Mouse (Mus musculus) hindbrain, embryonic 14.5 days (tissue): Measurements from ENCODE around the gene Hexb. TPM values are rescaled to one million over a fixed set of nuclear protein-coding genes. Genes with fewer than 3 reads are reported as not detected.

Experiments
- ATAC-seq: fragments of 200-750 bp; cut with Nextera tagmentation; 2 replicates; pipeline ENCODE4 v1.8.0; 2017; ENCODE audit warnings: moderate number of reproducible peaks, mild to moderate bottlenecking, moderate TSS enrichment, moderate library complexity; ENCODE audit not compliant: low FRiP score
- DNase-seq: peaks from one replicate; pipeline ENCODE4 v3.0.0-alpha.2; 2015; ENCODE audit warnings: low spot score
- H3K27ac ChIP-seq: fragments of 300-500 bp; sonication (generic); 2 replicates; pipeline ENCODE4 v1.5.1; 2014; ENCODE audit warnings: mild to moderate bottlenecking, moderate library complexity
- H3K27me3 ChIP-seq: fragments of 300-500 bp; sonication (generic); 2 replicates; pipeline ENCODE4 v1.6.1; 2014; ENCODE audit warnings: mild to moderate bottlenecking, low read length, mixed read lengths; ENCODE audit not compliant: control insufficient read depth, insufficient read depth
- H3K36me3 ChIP-seq: fragments of 300-500 bp; sonication (generic); replicated peaks from 2 replicates; pipeline ENCODE4 v1.6.1; 2014; ENCODE audit not compliant: control insufficient read depth, insufficient read depth
- H3K4me1 ChIP-seq: fragments of 300-500 bp; sonication (generic); replicated peaks from 2 replicates; pipeline ENCODE4 v1.6.1; 2014; ENCODE audit warnings: antibody characterized with exemption, low read length, mixed read lengths; ENCODE audit not compliant: control insufficient read depth, insufficient read depth
- H3K4me2 ChIP-seq: fragments of 300-500 bp; sonication (generic); replicated peaks from 2 replicates; pipeline ENCODE4 v1.6.1; 2014; ENCODE audit warnings: mild to moderate bottlenecking, moderate library complexity
- H3K4me3 ChIP-seq: fragments of 300-500 bp; sonication (generic); replicated peaks from 2 replicates; pipeline ENCODE4 v1.5.1; 2014; ENCODE audit warnings: mild to moderate bottlenecking, low read length
- H3K9ac ChIP-seq: fragments of 300-500 bp; sonication (generic); 2 replicates; pipeline ENCODE4 v1.6.1; 2014
- H3K9me3 ChIP-seq: fragments of 300-500 bp; sonication (generic); 2 replicates; pipeline ENCODE4 v1.6.1; 2016; ENCODE audit warnings: low read length; ENCODE audit not compliant: control insufficient read depth
- WGBS: fragments of 180-500 bp; shearing (Covaris S2); extraction: QIAGEN DNeasy Blood & Tissue Kit; methylation state at CpG from one replicate; pipeline ENCODE4 v1.1.7; 2014; 5-methylcytosine and 5-hydroxymethylcytosine counted together
- polyA plus RNA-seq: library from polyadenylated mRNA; unstranded; fragments of >200 nt; fragmentation: Nextera tagmentation; extraction: Ambion mirVana; gene quantifications from 2 replicates; pipeline ENCODE4 v1.2.1, GENCODE M21; 2014

The Hexb gene
- polyA plus RNA-seq, 1 experiment from 2014 or later, result 45.3 TPM

DNA sequence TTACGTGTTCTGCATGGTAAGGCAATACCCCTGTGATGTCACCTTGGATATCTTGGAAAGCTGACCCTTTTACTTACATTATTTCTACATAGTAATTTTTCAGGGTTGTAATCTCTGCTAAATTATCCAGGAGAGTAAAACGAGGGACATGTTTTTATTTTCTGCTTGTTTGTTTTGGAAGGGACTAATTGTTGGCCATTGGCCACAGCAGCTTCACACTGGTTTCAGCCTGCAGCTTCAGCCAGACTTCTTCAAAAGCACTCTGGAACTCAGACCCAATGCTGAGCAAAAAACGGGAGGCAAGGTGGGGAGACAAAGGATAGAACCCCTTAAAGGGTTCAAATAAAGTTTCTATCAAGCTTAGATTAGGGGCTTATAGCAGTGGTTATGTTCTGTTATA, 31.9 kb upstream of the Hexb start:
- Histone ChIP-seq H3K4me3 (no peak overlapping the region), H3K4me1 (no peaks in the 10 kb centered on the region; the same call in 1 of the 2 replicates), H3K27me3 (no peaks in the 10 kb centered on the region), H3K9me3 (no peaks in the 10 kb centered on the region), H3K4me2 (no peak overlapping the region), H3K9ac (no peak overlapping the region), H3K27ac (no peak overlapping the region), H3K36me3 (no peaks in the 10 kb centered on the region)
- 80% methylated on average over 3 of the region's 3 CpGs for WGBS
- DNase-seq, result no peak
- ATAC-seq, result no peak

DNA sequence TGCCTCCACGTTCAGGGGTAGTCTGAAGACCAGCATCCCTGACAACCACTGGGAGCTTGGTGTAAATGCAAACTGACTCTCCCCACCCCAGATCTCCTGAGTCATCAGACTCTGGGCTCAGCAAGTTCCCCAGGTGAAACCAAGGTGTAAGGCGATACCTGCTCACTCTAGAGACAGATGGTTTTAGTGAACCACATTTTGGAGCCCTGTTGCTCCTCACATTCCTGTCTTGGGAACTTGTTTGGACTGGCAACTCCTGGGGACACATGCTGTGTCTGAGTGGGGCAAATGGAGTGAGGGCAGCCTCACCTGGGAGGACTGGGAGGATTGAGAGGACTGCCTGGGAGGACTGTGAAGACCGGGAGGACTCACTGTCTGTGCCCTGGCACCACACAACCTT, 29.6 kb upstream of the Hexb start:
- Histone ChIP-seq H3K4me3 (no peak overlapping the region), H3K9me3 (no peaks in the 10 kb centered on the region), H3K4me2 (no peak overlapping the region), H3K4me1 (no peaks in the 10 kb centered on the region), H3K9ac (no peak overlapping the region), H3K27me3 (no peaks in the 10 kb centered on the region), H3K27ac (no peak overlapping the region), H3K36me3 (no peaks in the 10 kb centered on the region)
- ATAC-seq (no peak), DNase-seq (no peak)
- WGBS, result 89% methylated on average over 3 of the region's 3 CpGs

- Histone ChIP-seq H3K27ac (no peak overlapping the region), H3K9ac (no peak overlapping the region), H3K27me3 (no peaks in the 10 kb centered on the region), H3K9me3 (no peaks in the 10 kb centered on the region), H3K4me1 (no peaks in the 10 kb centered on the region), H3K4me2 (no peak overlapping the region), H3K36me3 (no peaks in the 10 kb centered on the region), H3K4me3 (no peak overlapping the region)
- WGBS, result 77% methylated on average over 17 of the region's 17 CpGs
- ATAC-seq, result no peak
- DNase-seq, result no peak
Measured at GRCm38 (mm10) chr13:97225130-97225529, 27.0 kb upstream of the Hexb start.

DNA sequence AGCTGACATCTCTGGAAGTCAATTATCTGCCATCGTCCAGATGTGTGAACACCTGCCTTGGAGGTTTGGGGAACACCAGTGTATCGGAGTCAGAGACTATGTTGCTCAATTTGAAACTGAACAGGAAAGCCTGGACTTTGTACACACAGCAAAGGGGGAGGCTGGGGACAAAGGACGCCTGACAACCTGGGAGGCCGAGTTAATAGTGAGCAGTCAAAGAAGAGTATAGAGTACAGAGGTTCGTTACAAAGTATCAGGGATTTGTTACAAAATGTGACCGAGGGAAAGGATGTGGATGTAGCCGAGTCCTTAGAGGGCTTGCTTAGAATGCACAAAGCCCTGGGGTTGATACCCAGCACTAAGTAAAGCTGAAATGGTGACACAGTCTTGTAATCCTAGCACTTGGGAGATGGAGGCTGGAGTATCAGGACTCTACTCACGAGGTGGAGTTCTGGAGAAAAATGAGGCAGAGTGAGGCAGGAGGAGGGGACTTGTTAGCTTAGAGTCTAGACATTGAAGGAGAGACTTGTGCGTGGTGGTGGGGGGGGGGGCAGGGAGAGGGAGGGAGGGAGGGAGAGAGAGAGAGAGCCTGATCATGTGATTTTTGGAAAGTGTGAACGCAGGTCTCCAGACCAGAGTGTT, 26.3 kb upstream of the Hexb start:
- Histone ChIP-seq H3K4me3 (no peak overlapping the region), H3K9me3 (no peaks in the 10 kb centered on the region), H3K36me3 (no peaks in the 10 kb centered on the region), H3K9ac (no peak overlapping the region), H3K27me3 (no peaks in the 10 kb centered on the region), H3K4me1 (no peaks in the 10 kb centered on the region), H3K4me2 (no peak overlapping the region), H3K27ac (no peak overlapping the region)
- DNase-seq (no peak), ATAC-seq (no peak)
- 82% methylated on average over 10 of the region's 10 CpGs for WGBS

DNA sequence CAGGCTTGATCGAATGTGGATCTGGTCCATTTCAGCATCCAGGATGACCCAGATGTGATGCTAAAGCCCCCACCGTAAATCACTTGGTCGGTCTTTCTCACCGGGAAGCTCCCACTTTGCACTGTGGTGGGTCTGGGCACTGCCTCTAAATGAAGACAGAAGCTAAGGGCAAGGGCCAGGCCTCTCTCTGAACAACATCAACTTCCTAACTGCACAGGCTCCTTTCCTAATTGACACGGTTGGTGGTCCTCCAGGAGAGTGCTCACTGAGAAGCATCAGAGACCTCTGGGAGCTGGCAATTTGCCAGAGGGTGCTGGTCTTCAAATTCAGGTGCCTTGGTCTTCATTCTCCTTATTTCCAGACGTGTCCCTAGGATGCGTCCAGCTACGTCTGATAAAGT, 25.7 kb upstream of the Hexb start:
- H3K4me1 ChIP-seq, result no peaks in the 10 kb centered on the region
- H3K27me3 ChIP-seq, result no peaks in the 10 kb centered on the region
- DNase-seq (no peak), ATAC-seq (no peak)
- no peaks in the 10 kb centered on the region for H3K36me3 ChIP-seq
- no peak overlapping the region for H3K9ac ChIP-seq
- H3K4me3 ChIP-seq, result no peak overlapping the region
- H3K27ac ChIP-seq, result no peak overlapping the region
- H3K4me2 ChIP-seq, result no peak overlapping the region
- no peaks in the 10 kb centered on the region for H3K9me3 ChIP-seq
- WGBS, result 84% methylated on average over 8 of the region's 8 CpGs

GRCm38 (mm10) chr13:97220022-97220421, 21.9 kb upstream of the Hexb start:
- Histone ChIP-seq H3K36me3 (no peaks in the 10 kb centered on the region), H3K27me3 (no peaks in the 10 kb centered on the region), H3K4me3 (no peak overlapping the region), H3K4me1 (no peaks in the 10 kb centered on the region), H3K4me2 (no peak overlapping the region), H3K9ac (no peak overlapping the region), H3K9me3 (no peaks in the 10 kb centered on the region), H3K27ac (no peak overlapping the region)
- DNase-seq (no peak), ATAC-seq (no peak)
- 94% methylated on average over 3 of the region's 3 CpGs for WGBS

DNA sequence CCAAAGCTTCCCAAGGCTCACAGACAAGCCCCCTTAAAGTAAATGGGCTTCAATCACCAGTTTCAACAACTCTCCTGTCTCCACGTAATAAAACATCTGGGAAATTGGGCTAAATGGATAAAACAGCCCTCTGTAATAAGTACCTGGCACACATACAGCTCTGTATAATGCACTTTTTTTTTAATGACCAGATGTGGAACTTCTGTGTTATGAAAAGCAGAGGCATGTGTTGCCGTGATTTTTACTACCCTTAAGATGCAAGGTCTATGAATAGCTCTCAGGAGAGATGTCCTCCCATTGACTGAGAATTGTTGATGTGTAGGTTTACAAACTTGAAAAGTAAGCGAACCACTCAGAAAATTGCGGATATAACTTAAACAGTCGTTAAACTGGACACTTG, 18.0 kb upstream of the Hexb start:
- ATAC-seq, result no peak
- DNase-seq, result no peak
- H3K4me3 ChIP-seq, result no peak overlapping the region
- H3K36me3 ChIP-seq, result no peaks in the 10 kb centered on the region
- H3K9me3 ChIP-seq, result no peaks in the 10 kb centered on the region
- H3K4me1 ChIP-seq, result no peaks in the 10 kb centered on the region
- no peak overlapping the region for H3K27ac ChIP-seq
- H3K9ac ChIP-seq, result no peak overlapping the region
- WGBS, result 86% methylated on average over 5 of the region's 5 CpGs
- no peak overlapping the region for H3K4me2 ChIP-seq
- no peaks in the 10 kb centered on the region for H3K27me3 ChIP-seq

GRCm38 (mm10) chr13:97215563-97215962, 17.4 kb upstream of the Hexb start:
- no peak overlapping the region for H3K4me2 ChIP-seq
- 43% methylated on average over 4 of the region's 4 CpGs for WGBS
- H3K27ac ChIP-seq, result no peak overlapping the region
- no peaks in the 10 kb centered on the region for H3K27me3 ChIP-seq
- H3K4me3 ChIP-seq, result no peak overlapping the region
- H3K9ac ChIP-seq, result no peak overlapping the region
- DNase-seq, result no peak
- H3K9me3 ChIP-seq, result no peaks in the 10 kb centered on the region
- H3K4me1 ChIP-seq, result no peaks in the 10 kb centered on the region
- no peak for ATAC-seq
- H3K36me3 ChIP-seq, result no peaks in the 10 kb centered on the region

- H3K4me2 ChIP-seq, result no peak overlapping the region
- H3K27me3 ChIP-seq, result no peaks in the 10 kb centered on the region
- H3K4me3 ChIP-seq, result no peak overlapping the region
- H3K9me3 ChIP-seq, result no peaks in the 10 kb centered on the region
- no peak for ATAC-seq
- no peak overlapping the region for H3K9ac ChIP-seq
- DNase-seq, result no peak
- H3K4me1 ChIP-seq, result no peaks in the 10 kb centered on the region
- no peak overlapping the region for H3K27ac ChIP-seq
- 62% methylated on average over 3 of the region's 3 CpGs for WGBS
- no peaks in the 10 kb centered on the region for H3K36me3 ChIP-seq
Measured at GRCm38 (mm10) chr13:97214583-97215268, 16.6 kb upstream of the Hexb start.
